Mouse (Mus musculus): ENCODE results near the gene Ms4a6d. TPM values are rescaled to one million over a fixed set of nuclear protein-coding genes. Genes with fewer than 3 reads are reported as not detected.
"Not testable (repeated sequence)": the region's sequence is repeated elsewhere in the genome, so short reads cannot be mapped to it uniquely, and the experiment has no call there.

Ms4a6d gene
- total RNA-seq, 2 experiments from 2014 or later, result 1.8 to 5.7 TPM

- DNase-seq, result no peak
- intact Hi-C loops (cut with DNase I), result no loop called here
Measured at GRCm38 (mm10) chr19:11574965-11575364, 29.7 kb downstream of the Ms4a6d start.

- intact Hi-C loops (cut with DNase I); DNase-seq: not testable (repeated sequence)
Measured at GRCm38 (mm10) chr19:11559560-11559959, 45.1 kb downstream of the Ms4a6d start.

GRCm38 (mm10) chr19:11554726-11555125 lies 49.9 kb downstream of the Ms4a6d start:
- intact Hi-C loops (cut with DNase I), result no loop called here
- no peak for DNase-seq

- intact Hi-C loops (cut with DNase I), result no loop called here
- DNase-seq, result no peak
Measured at GRCm38 (mm10) chr19:11547911-11548310, 56.7 kb downstream of the Ms4a6d start.

- DNase-seq; intact Hi-C loops (cut with DNase I): not testable (repeated sequence)
Measured at GRCm38 (mm10) chr19:11544383-11544782, 60.3 kb downstream of the Ms4a6d start.

GRCm38 (mm10) chr19:11540166-11540821 lies 64.4 kb downstream of the Ms4a6d start:
- DNase-seq, result not testable (repeated sequence)

GRCm38 (mm10) chr19:11537336-11537735 lies 67.3 kb downstream of the Ms4a6d start:
- intact Hi-C loops (cut with DNase I), result no loop called here

More at GRCm38 (mm10) chr19:11540166-11540821, 64.4 kb downstream of the Ms4a6d start:
- intact Hi-C loops (cut with DNase I), result not testable (repeated sequence)

More at GRCm38 (mm10) chr19:11537336-11537735, 67.3 kb downstream of the Ms4a6d start:
- DNase-seq, result peak; percentile 25 to 31

Other genes starting within 250 kb of the Ms4a6d start
- gene Ms4a4a, start 229.3 kb downstream of the Ms4a6d start, total RNA-seq (2021), result 10 to 100 TPM in 1 of 2 experiments, 1 to 10 TPM in 1; 5.2 to 14.5 TPM
- 1 to 10 TPM in 1 of 2 experiments, not detected in 1; 1.8 TPM for gene Ms4a4c, start 200.1 kb downstream of the Ms4a6d start, total RNA-seq (2021)
- gene Ms4a4b, start 161.3 kb downstream of the Ms4a6d start, total RNA-seq (2021), result under 1 TPM; 0.70 to 1.00 TPM
- 10 to 100 TPM in 1 of 2 experiments, 1 to 10 TPM in 1; 6.3 to 15.1 TPM for gene Ms4a6c, start 135.5 kb downstream of the Ms4a6d start, total RNA-seq (2021)
- 1 to 10 TPM in 1 of 2 experiments, not detected in 1; 1.1 TPM for gene Gm8369, start 118.9 kb downstream of the Ms4a6d start, total RNA-seq (2021)
- 1 to 10 TPM; 4.4 to 9.1 TPM for gene Ms4a6b, start 88.3 kb downstream of the Ms4a6d start, total RNA-seq (2021)
- 1 to 10 TPM; 8.0 to 9.5 TPM for gene Ms4a4d, start 68.0 kb downstream of the Ms4a6d start, total RNA-seq (2021)
- not detected for gene Ms4a2, start 18.9 kb upstream of the Ms4a6d start, total RNA-seq (2021)
- gene Ms4a3, start 36.0 kb upstream of the Ms4a6d start, total RNA-seq (2021), result not detected
- gene Oosp2, start 55.7 kb upstream of the Ms4a6d start, total RNA-seq (2021), result not detected
- gene Oosp1, start 86.3 kb upstream of the Ms4a6d start, total RNA-seq (2021), result not detected
- gene Oosp3, start 92.2 kb upstream of the Ms4a6d start, total RNA-seq (2021), result not detected
- gene Gif, start 142.7 kb upstream of the Ms4a6d start, total RNA-seq (2021), result not detected
- 100 to 1,000 TPM; 102 to 104 TPM for gene Mrpl16, start 165.5 kb upstream of the Ms4a6d start, total RNA-seq (2021)
- gene Stx3, start 214.6 kb upstream of the Ms4a6d start, total RNA-seq (2021), result 1 to 10 TPM; 4.5 to 5.7 TPM
- gene Olfr1417, start 234.4 kb upstream of the Ms4a6d start, total RNA-seq (2021), result not detected